In genomic region chr16:10394699-10395540, GRCm38 (mm10) we compare ENCODE assay signal across 8 mouse cellular contexts. TPM values are rescaled to one million over a fixed set of nuclear protein-coding genes. Genes with fewer than 3 reads are reported as not detected.
DNase-seq lines count a peak whose midpoint lies in the region; ATAC-seq and TF ChIP-seq lines count a peak whose summit lies in the region.

Tekt5 (minus strand) TSS chr16:10395490.

- H3K27me3 ChIP-seq in spleen, adult 2 months (ENCODE audit: control insufficient read depth, insufficient read depth, low read length): no peaks in the 10 kb centered on the region
- peaks cover 8% of the 10 kb centered on the region for H3K27me3 ChIP-seq in heart, embryonic 11.5 days (ENCODE audit: control insufficient read depth, insufficient read depth, low read length)
- peaks cover 7% of the 10 kb centered on the region; the same call in 1 of the 2 replicates for H3K27me3 ChIP-seq in kidney, embryonic 15.5 days
- no peaks in the 10 kb centered on the region for H3K27me3 ChIP-seq in lung, postnatal 0 days (replicated peaks; ENCODE audit: insufficient read depth, low read length)

- ATAC-seq in heart, embryonic 11.5 days (replicated peaks; ENCODE audit: insufficient number of reproducible peaks, low FRiP score, low TSS enrichment): no peak; the same call in 1 of the 2 replicates
- ATAC-seq in kidney, embryonic 15.5 days (replicated peaks; ENCODE audit: low FRiP score): peak; percentile 91
- peak; percentile 88 for ATAC-seq in lung, postnatal 0 days
- ATAC-seq in monocyte, adult 5-6 weeks (replicated peaks; ENCODE audit: insufficient number of reproducible peaks, low FRiP score, low TSS enrichment, poor library complexity, severe bottlenecking): no peak

- WGBS in spleen, adult 2 months: 43% methylated on average over 37 of the region's 37 CpGs
- WGBS in heart, embryonic 11.5 days (ENCODE audit: insufficient replicate concordance): 8% methylated on average over 37 of the region's 37 CpGs
- WGBS in kidney, embryonic 15.5 days: 6% methylated on average over 37 of the region's 37 CpGs
- WGBS in lung, postnatal 0 days: 7% methylated on average over 37 of the region's 37 CpGs

- no peaks in the 10 kb centered on the region for H3K9me3 ChIP-seq in heart, embryonic 11.5 days (replicated peaks; ENCODE audit: control insufficient read depth, low read length)
- H3K9me3 ChIP-seq in kidney, embryonic 15.5 days (replicated peaks): no peaks in the 10 kb centered on the region
- no peaks in the 10 kb centered on the region for H3K9me3 ChIP-seq in lung, postnatal 0 days (ENCODE audit: low read length)

- H3K4me1 ChIP-seq in spleen, adult 2 months (ENCODE audit: control insufficient read depth, insufficient read depth, insufficient read length): no peaks in the 10 kb centered on the region; the same call in 1 of the 2 replicates
- H3K4me1 ChIP-seq in heart, embryonic 11.5 days (ENCODE audit: control insufficient read depth, insufficient read depth, low read length): no peaks in the 10 kb centered on the region
- peaks cover 16% of the 10 kb centered on the region for H3K4me1 ChIP-seq in kidney, embryonic 15.5 days
- H3K4me1 ChIP-seq in lung, postnatal 0 days (ENCODE audit: insufficient read depth, low read depth, low read length): no peaks in the 10 kb centered on the region; the same call in 1 of the 2 replicates

- TF ChIP-seq EP300 in lung, postnatal 0 days (IDR thresholded peaks at IDR 0.05): no peak

- DNase-seq in spleen, adult 2 months (ENCODE audit: low read depth in 1 of 2, low spot score in 2 of 2): peak in 1 of 2 experiments; percentile 47
- no peak for DNase-seq in spleen, adult 12 weeks (ENCODE audit: low spot score)
- peak; percentile 68 to 80 for DNase-seq in cerebellum, postnatal 25 days
- DNase-seq in lung, postnatal 0 days (ENCODE audit: low spot score): peak; percentile 72
- DNase-seq in right cerebral cortex, adult 18-20 months: peak; percentile 40

- H3K27ac ChIP-seq in spleen, adult 2 months (ENCODE audit: insufficient read depth, low read length): no peak within 1 kb of the TSS
- H3K27ac ChIP-seq in heart, embryonic 11.5 days (ENCODE audit: low read depth, low read length): no peak within 1 kb of the TSS
- H3K27ac ChIP-seq in kidney, embryonic 15.5 days: no peak within 1 kb of the TSS
- no peak within 1 kb of the TSS for H3K27ac ChIP-seq in lung, postnatal 0 days (ENCODE audit: low read length)

- H3K9ac ChIP-seq in heart, embryonic 11.5 days (ENCODE audit: low read depth, low read length): peak within 1 kb of the TSS; percentile 56; the same call in 1 of the 2 replicates
- no peak within 1 kb of the TSS for H3K9ac ChIP-seq in kidney, embryonic 15.5 days
- H3K9ac ChIP-seq in lung, postnatal 0 days (replicated peaks; ENCODE audit: low read depth): peak within 1 kb of the TSS; percentile 32; the same call in 1 of the 2 replicates

- peak; percentile 64; the same call in 1 of the 2 replicates for TF ChIP-seq CTCF in spleen, adult 2 months (IDR thresholded peaks at IDR 0.05; ENCODE audit: extremely low read depth, insufficient read depth, insufficient read length, insufficient replicate concordance)
- TF ChIP-seq CTCF in lung, postnatal 0 days (IDR thresholded peaks at IDR 0.05): peak; percentile 77

- peak within 1 kb of the TSS; percentile 52 for H3K4me2 ChIP-seq in heart, embryonic 11.5 days
- peak within 1 kb of the TSS; percentile 64 for H3K4me2 ChIP-seq in kidney, embryonic 15.5 days
- H3K4me2 ChIP-seq in lung, postnatal 0 days (replicated peaks; ENCODE audit: low read depth, low read length): peak within 1 kb of the TSS; percentile 58

- no peaks in the 10 kb centered on the region for H3K36me3 ChIP-seq in spleen, adult 2 months (ENCODE audit: control insufficient read depth, insufficient read depth, low read length)
- no peaks in the 10 kb centered on the region for H3K36me3 ChIP-seq in heart, embryonic 11.5 days (ENCODE audit: control insufficient read depth, insufficient read depth, low read length)
- no peaks in the 10 kb centered on the region for H3K36me3 ChIP-seq in kidney, embryonic 15.5 days
- H3K36me3 ChIP-seq in lung, postnatal 0 days (ENCODE audit: insufficient read depth, low read length): no peaks in the 10 kb centered on the region

- TF ChIP-seq POLR2A in spleen, adult 2 months (IDR thresholded peaks at IDR 0.05; ENCODE audit: low read depth, low read length): no peak

- H3K4me3 ChIP-seq in spleen, adult 2 months (ENCODE audit: extremely low read depth, insufficient read depth, insufficient read length): no peak within 1 kb of the TSS
- H3K4me3 ChIP-seq in heart, embryonic 11.5 days (ENCODE audit: low read depth, low read length): peak within 1 kb of the TSS; percentile 40
- peak within 1 kb of the TSS; percentile 36 for H3K4me3 ChIP-seq in kidney, embryonic 15.5 days (replicated peaks)
- H3K4me3 ChIP-seq in lung, postnatal 0 days (ENCODE audit: low read depth, low read length): peak within 1 kb of the TSS; percentile 32; the same call in 1 of the 2 replicates

RNA-seq across cellular contexts. Expression of gene Tekt5, which starts in this region (rescaled TPM):
- polyA plus RNA-seq in spleen, adult 2 months (2012; rRNA removed): 0.08 and 0.14 TPM in 2 replicates
- polyA plus RNA-seq in heart, embryonic 11.5 days (2014; fragmentation: Nextera tagmentation; extraction: Ambion mirVana): 0.17 and 0.23 TPM in 2 replicates
- polyA plus RNA-seq in kidney, embryonic 15.5 days (2015; fragmentation: Nextera tagmentation; extraction: Ambion mirVana): 0.91 and 1.1 TPM in 2 replicates
- 9.9 and 11.7 TPM in 2 replicates for polyA plus RNA-seq in lung, postnatal 0 days (2015; fragmentation: Nextera tagmentation; extraction: Ambion mirVana)
- total RNA-seq in monocyte, adult 5-6 weeks (2017): not detected in 3 replicates

Comparison
In these comparisons a context has a peak if more than half of its experiments do, and no peak if none do; other contexts are left out.
1. ATAC-seq: peak in kidney, embryonic 15.5 days (single experiment) and lung, postnatal 0 days (single experiment); none in heart, embryonic 11.5 days (single experiment) and monocyte, adult 5-6 weeks (single experiment).
2. Peak in every context shown above with its lines, with median percentiles within 50 percentile points of each other: H3K4me2 ChIP-seq.